Mouse (Mus musculus) kidney, postnatal 4 days (tissue): ENCODE results near the gene Ndel1.
A peak's percentile ranks its signal among the peaks of the same experiment; 100 is the strongest.
"Not testable (repeated sequence)": the region's sequence is repeated elsewhere in the genome, so short reads cannot be mapped to it uniquely, and the experiment has no call there.

ENCODE experiments used
- DNase-seq, 2 experiments: peaks; one replicate each; pipeline ENCODE4 v3.0.0; 2021; ENCODE audit warnings: mixed read lengths in 2 of 2

Ndel1 gene

GRCm38 (mm10) chr11:68850862-68851261, 20.8 kb downstream of the Ndel1 start:
- DNase-seq, result no peak

GRCm38 (mm10) chr11:68839606-68840005, 32.1 kb downstream of the Ndel1 start:
- DNase-seq, result no peak

- DNase-seq, result no peak
Measured at GRCm38 (mm10) chr11:68835034-68835433, 36.6 kb downstream of the Ndel1 start.

- DNase-seq, result no peak
Measured at GRCm38 (mm10) chr11:68833593-68833992, 38.1 kb downstream of the Ndel1 start.

- no peak for DNase-seq
Measured at GRCm38 (mm10) chr11:68832793-68833192, 38.9 kb downstream of the Ndel1 start.

GRCm38 (mm10) chr11:68831580-68831979, 40.1 kb downstream of the Ndel1 start:
- not testable (repeated sequence) for DNase-seq

GRCm38 (mm10) chr11:68826735-68827134, 44.9 kb downstream of the Ndel1 start:
- no peak for DNase-seq

GRCm38 (mm10) chr11:68822326-68822725, 49.3 kb downstream of the Ndel1 start:
- no peak for DNase-seq

- DNase-seq, result no peak
Measured at GRCm38 (mm10) chr11:68819226-68819805, 52.3 kb downstream of the Ndel1 start.

- DNase-seq, result no peak
Measured at GRCm38 (mm10) chr11:68818416-68818815, 53.2 kb downstream of the Ndel1 start.

GRCm38 (mm10) chr11:68811881-68812577, 59.6 kb downstream of the Ndel1 start:
- no peak for DNase-seq

GRCm38 (mm10) chr11:68807787-68808186, 63.9 kb downstream of the Ndel1 start:
- DNase-seq, result peak; percentile 88 to 89

GRCm38 (mm10) chr11:68805148-68805547, 66.5 kb downstream of the Ndel1 start:
- DNase-seq, result peak in 1 of 2 experiments; percentile 33

- no peak for DNase-seq
Measured at GRCm38 (mm10) chr11:68798258-68798657, 73.4 kb downstream of the Ndel1 start.

GRCm38 (mm10) chr11:68791794-68792193, 79.9 kb downstream of the Ndel1 start:
- DNase-seq, result no peak

- no peak for DNase-seq
Measured at GRCm38 (mm10) chr11:68790720-68791119, 80.9 kb downstream of the Ndel1 start.

GRCm38 (mm10) chr11:68787222-68787621, 84.4 kb downstream of the Ndel1 start:
- DNase-seq, result no peak

- no peak for DNase-seq
Measured at GRCm38 (mm10) chr11:68785813-68786212, 85.8 kb downstream of the Ndel1 start.

GRCm38 (mm10) chr11:68782336-68782735, 89.3 kb downstream of the Ndel1 start:
- no peak for DNase-seq

GRCm38 (mm10) chr11:68780466-68781114, 91.1 kb downstream of the Ndel1 start:
- no peak for DNase-seq

GRCm38 (mm10) chr11:68779735-68780465, 91.8 kb downstream of the Ndel1 start:
- DNase-seq, result no peak

- no peak for DNase-seq
Measured at GRCm38 (mm10) chr11:68778855-68779254, 92.8 kb downstream of the Ndel1 start.

GRCm38 (mm10) chr11:68777933-68778332, 93.7 kb downstream of the Ndel1 start:
- DNase-seq, result no peak
